Mouse (Mus musculus) lung, adult 2 months (tissue): Measurements from ENCODE around the gene Map3k19.

Experiments
- CTCF ChIP-seq: fragments of 200-500 bp; IDR thresholded peaks from 2 replicates; pipeline ENCODE4 v1.5.1; 2011; ENCODE audit warnings: mild to moderate bottlenecking, low read length, control low read depth; ENCODE audit not compliant: insufficient read depth
- POLR2A ChIP-seq: fragments of 200-500 bp; IDR thresholded peaks from 2 replicates; pipeline ENCODE4 v1.6.1; 2011; ENCODE audit warnings: low read depth, mild to moderate bottlenecking, control low read depth, low read length, borderline replicate concordance; ENCODE audit errors: extremely low read depth

- TF ChIP-seq POLR2A (no peak), CTCF (no peak)
These were observed 89.4 kb downstream of the Map3k19 start for GRCm38 (mm10) chr1:127765468-127765867.
